Mouse (Mus musculus) lung, postnatal 0 days (tissue): ENCODE measurements around the gene Ddx49.

Experiments used
- CTCF ChIP-seq: IDR thresholded peaks from 2 replicates; pipeline ENCODE4 v1.5.1; 2016; ENCODE audit warnings: antibody characterized with exemption, mild to moderate bottlenecking
- EP300 ChIP-seq: IDR thresholded peaks from 2 replicates; pipeline ENCODE4 v1.6.1; 2016; ENCODE audit warnings: antibody characterized with exemption, mild to moderate bottlenecking, control low read depth

GRCm38 (mm10) chr8:70274350-70274749 lies 27.9 kb downstream of the Ddx49 start:
- TF ChIP-seq CTCF (no peak), EP300 (no peak)
